Mouse (Mus musculus) adrenal gland, postnatal 14 days (tissue): ENCODE measurements around the gene Krtap9-5. TPM values are rescaled to one million over a fixed set of nuclear protein-coding genes. Genes with fewer than 3 reads are reported as not detected.

Experiments
- DNase-seq: peaks from one replicate; pipeline ENCODE4 v3.0.0; 2021; ENCODE audit warnings: mixed read lengths
- long read RNA-seq, 2 experiments: library from polyadenylated mRNA; stranded (forward); transcript quantifications; one replicate each; pipeline ENCODE4 v2.0.0; 2021
- total RNA-seq: library from RNA; stranded (reverse); gene quantifications from 2 replicates; pipeline ENCODE4 v1.2.3, GENCODE M21; 2021

Krtap9-5 gene
- not detected in 2 replicates for total RNA-seq
- long read RNA-seq, experiment 1 = 0 reads
- long read RNA-seq, experiment 2 = 0 reads

DNA sequence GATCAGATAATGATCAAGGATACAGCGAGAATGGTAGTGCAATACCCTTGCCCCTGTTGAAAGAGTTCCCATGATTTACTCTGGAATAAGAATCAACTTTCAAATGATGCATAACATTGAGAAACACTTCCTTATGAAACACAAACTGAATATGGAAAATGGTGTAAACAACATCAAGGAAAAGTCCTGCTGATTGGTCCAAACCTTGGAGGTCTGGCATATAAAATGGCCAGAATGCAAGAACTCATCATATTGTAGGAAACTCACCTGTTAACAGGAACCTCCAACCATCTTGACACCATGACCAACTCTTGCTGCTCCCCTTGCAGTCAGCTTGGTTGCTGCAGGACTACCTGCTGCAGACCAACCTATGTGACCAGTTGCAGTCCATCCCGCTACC, at the start of gene Krtap9-5:
Krtap9-5 (plus strand) TSS at position 301 of the 400 bp plus-strand sequence.
- no peak for DNase-seq

GRCm38 (mm10) chr11:99907620-99908019, 40.7 kb upstream of the Krtap9-5 start, which contains the start of gene Krtap31-1:
Gene Krtap31-1 (plus strand): TSS chr11:99907920.
- DNase-seq = no peak

DNA sequence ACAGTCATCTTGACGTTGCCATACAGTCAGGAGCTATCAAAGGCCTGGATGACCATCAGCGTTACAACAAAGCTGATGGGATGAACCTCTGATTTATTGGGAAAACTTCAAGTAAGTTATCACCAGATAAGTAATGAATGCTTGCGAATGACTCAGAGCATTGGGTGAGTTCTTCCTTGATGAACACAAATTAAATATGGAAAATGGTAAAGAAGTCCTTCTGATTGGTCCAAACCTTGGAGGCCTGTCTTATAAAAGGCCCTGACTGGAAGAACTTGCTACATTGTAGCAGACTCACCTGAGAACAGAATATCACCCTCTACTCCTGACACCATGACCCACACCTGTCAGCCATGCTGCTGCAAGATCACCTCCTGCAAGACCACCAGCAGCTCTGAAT, 33.8 kb upstream of the Krtap9-5 start, which contains the start of gene Gm11565:
Gm11565 (plus strand) TSS at position 301 of the 400 bp plus-strand sequence.
- no peak for DNase-seq

GRCm38 (mm10) chr11:99935991-99936390, 12.3 kb upstream of the Krtap9-5 start, which contains the start of gene Krtap31-2:
Gene Krtap31-2 (plus strand): TSS chr11:99936291.
- no peak for DNase-seq

DNA sequence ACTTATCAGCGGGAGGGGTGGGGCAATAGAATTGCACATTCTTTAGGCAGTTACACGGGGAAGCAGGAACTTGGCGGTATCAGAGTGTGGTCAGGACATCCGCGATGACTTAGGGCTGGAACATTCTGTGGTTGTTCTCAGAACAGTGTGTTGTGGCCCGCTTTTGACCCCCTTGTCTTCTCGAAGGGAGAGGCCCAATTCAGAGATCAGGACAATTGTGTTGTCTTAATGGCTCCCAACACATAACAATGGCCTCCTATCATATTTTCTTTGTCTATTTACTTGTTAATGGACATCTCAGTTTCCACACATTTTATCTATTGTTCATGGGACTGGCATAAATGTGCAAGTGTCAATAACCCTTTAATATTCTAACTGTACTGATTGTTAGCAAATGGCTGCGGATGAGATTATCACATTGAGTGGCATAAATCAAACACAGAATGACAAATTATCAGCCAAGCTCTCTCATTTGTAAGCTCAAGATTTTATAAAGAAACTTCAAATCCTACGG, 10.5 kb upstream of the Krtap9-5 start:
- DNase-seq = no peak

DNA sequence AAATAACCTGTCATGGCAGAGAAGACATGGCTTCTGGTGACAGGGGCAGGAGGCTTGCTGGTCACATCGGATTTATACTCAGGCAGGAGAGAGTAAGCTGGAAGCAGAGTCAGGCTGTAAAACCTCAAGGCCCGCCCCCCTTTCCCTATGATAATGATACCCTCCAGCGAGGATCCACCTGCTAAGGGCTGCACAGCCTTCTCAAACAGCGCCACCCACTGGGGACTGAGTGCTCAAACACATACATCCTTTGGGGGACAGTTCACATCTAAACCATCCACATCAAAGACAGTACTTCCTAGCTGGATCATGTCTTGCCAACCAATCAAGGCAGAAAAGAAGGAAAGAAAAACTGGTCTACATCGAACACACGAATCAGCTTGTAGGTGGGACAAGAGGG, 15.9 kb downstream of the Krtap9-5 start:
- peak; percentile 8 for DNase-seq

- DNase-seq = no peak
These were observed 17.7 kb downstream of the Krtap9-5 start for GRCm38 (mm10) chr11:99965961-99966360.

DNA sequence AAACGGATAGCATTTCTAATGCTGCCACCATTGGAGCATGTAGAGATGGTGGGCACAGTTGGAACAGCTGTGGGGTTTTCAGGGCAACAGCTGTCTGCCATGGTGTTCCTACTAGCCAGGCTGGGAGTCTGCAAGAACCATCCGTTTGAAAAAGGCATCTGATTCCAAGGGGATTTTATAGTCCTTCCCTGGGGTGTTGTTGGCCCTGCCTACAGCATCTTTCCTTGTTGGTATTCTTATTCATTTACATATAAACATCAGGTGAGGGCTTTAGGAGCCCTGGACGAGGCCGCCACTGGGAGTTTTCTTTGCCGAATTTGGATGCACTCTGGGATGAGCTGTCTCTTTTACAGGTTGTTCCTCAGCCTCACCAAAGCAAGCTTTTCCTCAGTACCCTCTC, 30.7 kb downstream of the Krtap9-5 start, which contains the start of gene Krtap29-1:
Krtap29-1 (minus strand) TSS at position 101 of the 400 bp plus-strand sequence.
- no peak for DNase-seq

GRCm38 (mm10) chr11:99982731-99983130, 34.5 kb downstream of the Krtap9-5 start:
- no peak for DNase-seq

DNA sequence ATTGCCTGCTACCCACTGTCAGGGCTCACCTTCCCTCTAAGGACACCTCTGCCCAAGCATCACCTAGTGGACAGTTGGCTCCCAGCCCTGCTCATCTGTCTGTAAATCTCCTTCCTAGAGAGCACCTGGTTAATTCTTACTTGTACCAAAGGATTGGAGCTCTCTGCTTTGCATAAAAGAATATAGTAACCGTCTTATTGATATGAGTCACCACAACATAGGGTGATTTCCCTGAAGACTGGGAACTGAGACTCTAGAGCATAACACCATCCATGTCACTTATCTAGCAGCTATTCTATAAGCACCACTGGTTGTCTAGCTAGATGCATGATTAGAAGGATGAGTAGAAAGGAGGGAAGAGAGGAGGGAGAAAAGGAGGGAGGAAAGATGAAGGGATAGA, 35.2 kb downstream of the Krtap9-5 start:
- no peak for DNase-seq

DNA sequence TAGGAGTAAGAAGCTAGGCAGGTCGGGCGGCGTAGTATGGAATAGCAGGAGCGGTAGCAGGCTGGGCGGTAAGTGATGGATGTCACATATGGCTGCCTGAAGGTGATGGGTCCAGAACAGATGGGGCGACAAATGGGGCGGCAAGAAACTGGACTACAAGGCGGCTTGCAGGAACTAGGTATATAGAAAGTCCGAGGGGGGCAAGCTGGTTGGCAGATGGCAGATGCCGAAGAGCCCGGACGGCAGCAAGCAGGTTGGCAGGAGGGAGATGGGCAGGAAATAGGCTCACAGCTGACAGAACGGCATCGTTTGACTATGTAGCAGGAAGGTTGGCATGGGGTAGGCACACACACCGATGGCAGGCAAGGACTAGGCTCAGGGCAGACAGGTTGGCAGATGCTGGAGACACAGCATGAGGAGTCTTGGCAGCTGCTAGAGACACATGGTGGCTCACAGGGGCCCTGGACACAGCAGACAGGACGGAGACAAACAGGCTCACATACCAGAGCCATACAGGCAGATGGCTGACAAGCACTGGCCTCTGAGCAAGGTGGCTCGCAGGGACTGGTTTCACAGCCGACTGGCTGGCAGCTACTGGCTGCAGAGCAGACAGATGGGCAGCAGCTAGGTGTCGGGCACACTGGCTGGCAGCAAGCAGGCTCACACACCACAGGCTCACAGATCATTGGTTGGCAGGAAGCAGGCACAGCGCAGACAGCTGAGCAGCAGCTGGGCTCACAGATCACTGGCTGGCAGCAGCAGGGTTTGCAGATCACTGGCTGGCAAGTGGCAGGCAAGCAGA, 37.2 kb downstream of the Krtap9-5 start:
- DNase-seq = peak; percentile 31

DNA sequence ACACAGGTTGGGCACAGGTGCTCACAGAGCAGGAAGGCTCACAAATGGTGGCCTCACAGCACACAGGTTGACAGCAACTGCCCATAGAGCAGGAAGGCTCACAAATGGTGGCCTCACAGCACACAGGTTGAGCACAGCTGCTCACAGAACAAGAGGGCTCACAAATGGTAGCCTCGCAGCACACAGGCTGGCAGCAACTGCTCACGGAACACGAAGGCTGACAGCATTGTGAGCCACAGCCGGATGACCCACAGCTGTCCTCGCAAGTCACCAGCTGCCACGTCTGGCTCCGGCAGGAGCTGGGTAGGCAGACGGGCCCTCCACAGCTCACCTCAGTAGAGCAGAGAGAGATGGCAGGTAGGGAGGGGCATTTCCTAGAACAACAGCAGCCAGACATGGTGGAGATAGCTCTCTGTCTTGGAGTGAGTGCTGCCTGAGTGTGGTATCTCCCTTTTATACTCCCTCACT, 37.9 kb downstream of the Krtap9-5 start, which contains the start of gene Krtap16-1:
Krtap16-1 (minus strand) TSS at position 418 of the 468 bp plus-strand sequence.
- DNase-seq = no peak

DNA sequence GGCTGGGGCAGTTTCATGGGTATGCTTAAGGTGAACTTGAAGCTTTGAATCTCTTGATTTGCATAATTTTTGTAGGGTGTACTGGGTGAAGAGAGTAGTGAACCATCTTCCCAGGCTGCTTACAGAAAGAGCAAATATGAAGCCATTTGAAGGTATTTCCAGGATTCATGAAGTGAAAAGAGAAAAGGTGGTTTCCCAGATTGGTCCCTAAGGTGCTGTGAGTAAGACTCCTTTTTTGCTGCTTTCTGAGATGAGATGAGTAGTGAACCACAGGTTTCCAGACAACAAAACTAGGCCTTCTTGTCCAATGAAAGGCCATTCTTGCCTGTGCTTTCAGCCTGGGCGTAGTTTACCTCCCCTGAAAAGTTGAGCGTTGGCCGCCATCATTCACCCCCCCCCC, 40.3 kb downstream of the Krtap9-5 start:
- DNase-seq = no peak

DNA sequence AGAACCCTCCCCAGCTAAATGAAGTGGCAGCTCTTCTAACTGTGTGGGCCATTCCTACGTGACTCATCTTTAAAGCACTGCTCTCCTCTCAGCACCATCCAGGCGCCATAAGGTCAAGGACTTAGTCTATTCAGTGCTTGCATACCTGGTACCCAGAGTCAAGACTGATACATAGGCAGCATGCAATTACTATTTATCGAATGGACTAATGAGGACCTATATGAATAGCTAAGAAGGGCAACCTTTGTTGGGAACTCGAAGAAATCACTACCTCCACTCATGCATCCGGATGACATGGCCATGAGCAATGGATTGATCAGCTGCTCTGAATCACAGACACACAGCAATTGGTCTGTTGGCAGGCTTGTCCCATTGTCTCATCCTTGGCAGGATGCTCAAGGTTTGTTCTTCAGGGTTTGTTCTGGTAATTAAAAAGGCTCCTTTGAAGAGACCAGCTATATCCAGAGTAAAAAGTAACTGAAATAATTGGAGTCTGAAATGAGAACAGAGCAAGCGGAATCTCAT, 41.7 kb downstream of the Krtap9-5 start:
- DNase-seq = peak; percentile 49

DNA sequence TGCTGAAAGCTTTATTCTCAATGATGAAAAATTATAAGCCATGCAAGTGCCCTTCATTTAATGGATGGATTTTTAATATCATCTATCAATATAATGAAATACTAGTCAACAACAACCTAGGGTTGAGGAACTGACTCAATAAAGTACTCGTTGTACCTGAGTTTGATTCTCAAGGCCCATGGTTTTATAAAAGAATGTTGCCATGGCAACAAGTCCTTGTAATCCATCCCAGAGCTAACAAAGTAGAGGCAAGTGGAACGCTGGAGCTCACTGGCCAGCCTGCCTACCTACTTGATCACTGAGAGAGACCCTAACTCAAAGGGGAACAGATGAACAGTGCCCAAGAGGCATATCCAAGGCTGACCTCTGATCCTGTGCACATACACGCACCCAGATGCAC, 42.3 kb downstream of the Krtap9-5 start:
- no peak for DNase-seq

DNA sequence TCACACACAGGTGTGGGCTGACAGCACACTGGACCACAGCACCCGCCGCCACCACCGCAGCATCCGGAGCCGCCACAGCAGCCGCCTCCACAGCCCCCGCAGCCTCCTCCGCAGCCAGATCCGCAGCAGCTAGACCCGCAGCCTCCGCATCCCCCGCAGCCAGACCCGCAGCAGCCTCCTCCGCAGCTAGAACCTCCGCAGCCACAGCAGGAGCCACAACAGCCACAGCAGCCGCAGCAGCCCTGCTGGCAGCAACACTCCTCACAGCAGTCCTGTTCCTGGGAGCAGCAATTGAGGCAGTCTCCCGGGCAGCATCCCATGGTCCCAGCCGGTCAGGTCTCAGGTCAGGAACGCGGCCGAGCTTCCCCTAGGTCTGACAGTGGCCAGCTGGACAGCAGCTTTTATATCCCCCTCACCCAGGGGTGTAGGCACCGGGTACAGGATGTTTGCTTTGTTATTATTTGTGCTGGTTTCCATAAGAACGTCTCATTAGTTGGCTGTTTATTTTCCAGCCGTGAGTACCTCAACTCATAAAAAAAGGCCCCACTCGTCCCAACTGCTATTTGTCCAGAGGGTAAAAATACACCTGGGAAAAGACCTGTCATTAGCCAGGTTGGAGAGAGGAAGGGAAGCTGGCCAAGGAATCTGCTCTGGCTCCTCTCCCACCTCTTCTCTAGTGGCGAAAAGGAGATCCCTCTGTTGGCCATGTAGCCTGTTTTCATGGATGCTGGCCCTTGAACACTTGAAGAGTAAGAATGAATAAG, 45.5 kb downstream of the Krtap9-5 start, which contains the start of gene Krtap17-1:
Krtap17-1 (minus strand) TSS at position 375 of the 764 bp plus-strand sequence.
- no peak for DNase-seq

GRCm38 (mm10) chr11:99994384-99994661, 46.0 kb downstream of the Krtap9-5 start:
- no peak for DNase-seq

GRCm38 (mm10) chr11:99999091-99999490, 50.8 kb downstream of the Krtap9-5 start:
- DNase-seq = no peak
